Mouse (Mus musculus) CH12.LX (cell line): ENCODE results near the gene Lrig1. TPM values are rescaled to one million over a fixed set of nuclear protein-coding genes. Genes with fewer than 3 reads are reported as not detected.

ENCODE experiments used
- DNase-seq: peaks from one replicate; pipeline ENCODE4 v3.0.0-alpha.2; 2013; ENCODE audit errors: extremely low read depth
- H3K27ac ChIP-seq: 2 replicates; pipeline ENCODE4 v1.5.1; 2012; ENCODE audit warnings: low read depth, mild to moderate bottlenecking, control low read depth, moderate library complexity; ENCODE audit not compliant: insufficient read depth
- H3K27me3 ChIP-seq: replicated peaks from 2 replicates; pipeline ENCODE3; 2012; ENCODE audit warnings: inconsistent platforms
- H3K36me3 ChIP-seq, 2 experiments: replicated peaks in 1 of 2; 2 replicates each; pipeline versions ENCODE3 to v1.6.1; 2012; ENCODE audit warnings: inconsistent platforms in 1 of 2, low read length in 1 of 2, mild to moderate bottlenecking in 1 of 2, mixed read lengths in 1 of 2, moderate library complexity in 1 of 2; ENCODE audit not compliant: control insufficient read depth in 1 of 2, insufficient read depth in 1 of 2
- H3K4me1 ChIP-seq, 2 experiments: 2 replicates each; pipeline ENCODE4 v1.6.1; 2012; ENCODE audit warnings: inconsistent platforms in 1 of 2, moderate library complexity in 1 of 2; ENCODE audit not compliant: insufficient read depth in 2 of 2, control insufficient read depth in 1 of 2
- H3K4me2 ChIP-seq: 2 replicates; pipeline ENCODE4 v1.6.1; 2012; ENCODE audit warnings: low read depth, mild to moderate bottlenecking, control low read depth; ENCODE audit not compliant: poor library complexity, insufficient read depth, severe bottlenecking
- H3K4me3 ChIP-seq, 3 experiments: fragments of 150-350 bp in 1 of 3; sonication (generic) in 1 of 3; replicated peaks in 1 of 3; 2 replicates each; pipeline versions ENCODE3 to v1.5.1; 2011 to 2012; ENCODE audit warnings: low read depth in 2 of 3, low read length in 2 of 3, mild to moderate bottlenecking in 2 of 3, moderate library complexity in 2 of 3, control low read depth in 1 of 3, improper control_type of control experiment in 1 of 3, inconsistent platforms in 1 of 3, mixed read lengths in 1 of 3; ENCODE audit not compliant: poor library complexity in 1 of 3
- H3K79me2 ChIP-seq: replicated peaks from 2 replicates; pipeline ENCODE4 v1.6.1; 2012; ENCODE audit warnings: mild to moderate bottlenecking, moderate library complexity; ENCODE audit not compliant: control insufficient read depth, poor library complexity, insufficient read depth, severe bottlenecking; ENCODE audit errors: extremely low read depth
- H3K9ac ChIP-seq: 2 replicates; pipeline ENCODE4 v1.6.1; 2012; ENCODE audit warnings: low read depth, mild to moderate bottlenecking, control low read depth, moderate library complexity; ENCODE audit not compliant: insufficient read depth
- H3K9me3 ChIP-seq: replicated peaks from 2 replicates; pipeline ENCODE3; 2012; ENCODE audit warnings: low read length, inconsistent platforms, mixed read lengths
- CHD1 ChIP-seq: IDR thresholded peaks from 2 replicates; pipeline ENCODE4 v1.6.1; 2012; ENCODE audit warnings: low read depth, low read length, improper control_type of control experiment, inconsistent platforms
- CTCF ChIP-seq, 2 experiments: IDR thresholded peaks in 1 of 2; conservative IDR thresholded peaks in 1 of 2; 2 replicates each; pipeline ENCODE4 v1.5.1; 2011 to 2012; ENCODE audit warnings: low read depth in 2 of 2, low read length in 2 of 2, improper control_type of control experiment in 1 of 2, inconsistent platforms in 1 of 2, mild to moderate bottlenecking in 1 of 2, moderate library complexity in 1 of 2
- HCFC1 ChIP-seq: IDR thresholded peaks from 2 replicates; pipeline ENCODE4 v1.6.1; 2012; ENCODE audit warnings: low read depth, mild to moderate bottlenecking, inconsistent platforms, low read length, improper control_type of control experiment
- JUND ChIP-seq: conservative IDR thresholded peaks from 2 replicates; pipeline ENCODE4 v1.6.1; 2011; ENCODE audit warnings: low read depth, low read length, improper control_type of control experiment
- MAFK ChIP-seq: IDR thresholded peaks from 2 replicates; pipeline ENCODE4 v1.6.1; 2011; ENCODE audit warnings: low read length, improper control_type of control experiment; ENCODE audit not compliant: insufficient replicate concordance
- MAX ChIP-seq: IDR thresholded peaks from 2 replicates; pipeline ENCODE4 v1.6.1; 2011; ENCODE audit warnings: low read length, improper control_type of control experiment
- NELFE ChIP-seq: IDR thresholded peaks from 2 replicates; pipeline ENCODE4 v1.6.1; 2011; ENCODE audit warnings: low read depth, low read length, improper control_type of control experiment
- NRF1 ChIP-seq: IDR thresholded peaks from 2 replicates; pipeline ENCODE4 v1.6.1; 2014; ENCODE audit warnings: low read depth, mild to moderate bottlenecking, inconsistent platforms, low read length, improper control_type of control experiment, moderate library complexity
- PAX5 ChIP-seq: IDR thresholded peaks from 2 replicates; pipeline ENCODE4 v1.6.1; 2012; ENCODE audit warnings: low read length, inconsistent platforms, mixed read lengths
- POLR2A ChIP-seq: IDR thresholded peaks from 2 replicates; pipeline ENCODE4 v1.6.1; 2011; ENCODE audit warnings: low read depth, mild to moderate bottlenecking, improper control_type of control experiment, low read length
- POLR2AphosphoS2 ChIP-seq: IDR thresholded peaks from 2 replicates; pipeline ENCODE4 v1.6.1; 2011; ENCODE audit warnings: low read depth, low read length, improper control_type of control experiment
- RCOR1 ChIP-seq: conservative IDR thresholded peaks from 2 replicates; pipeline ENCODE4 v1.6.1; 2012; ENCODE audit warnings: low read depth, mild to moderate bottlenecking, inconsistent platforms, low read length, improper control_type of control experiment
- SIN3A ChIP-seq: IDR thresholded peaks from 2 replicates; pipeline ENCODE4 v1.6.1; 2012; ENCODE audit warnings: low read length, improper control_type of control experiment, inconsistent platforms
- TBP ChIP-seq: conservative IDR thresholded peaks from 2 replicates; pipeline ENCODE4 v1.6.1; 2011; ENCODE audit warnings: low read depth, low read length, improper control_type of control experiment
- TCF12 ChIP-seq: IDR thresholded peaks from 2 replicates; pipeline ENCODE4 v1.6.1; 2014; ENCODE audit warnings: low read depth, mild to moderate bottlenecking, inconsistent platforms, low read length, improper control_type of control experiment
- USF1 ChIP-seq: IDR thresholded peaks from 2 replicates; pipeline ENCODE4 v1.6.1; 2014; ENCODE audit warnings: low read depth, mild to moderate bottlenecking, inconsistent platforms, low read length, improper control_type of control experiment
- USF2 ChIP-seq: conservative IDR thresholded peaks from 2 replicates; pipeline ENCODE4 v1.6.1; 2011; ENCODE audit warnings: low read depth, low read length, improper control_type of control experiment
- ZKSCAN1 ChIP-seq: IDR thresholded peaks from 2 replicates; pipeline ENCODE4 v1.6.1; 2012; ENCODE audit warnings: low read depth, inconsistent platforms, low read length, improper control_type of control experiment, borderline replicate concordance
- ZMIZ1 ChIP-seq: IDR thresholded peaks from 2 replicates; pipeline ENCODE4 v1.6.1; 2012; ENCODE audit warnings: low read depth, mild to moderate bottlenecking, inconsistent platforms, low read length, improper control_type of control experiment
- dilution Hi-C: fragments of 300-500 bp; cut with MboI; formaldehyde crosslinking; loops from 2 replicates; pipeline ENCODE4 v1.14.3; 2020; ENCODE audit warnings: low sequenced_read_pairs; ENCODE audit not compliant: extremely low pct_unique_long_range_greater_than_20kb, extremely low pct_ligation_motif_present
- in situ Hi-C: fragments of 300-500 bp; cut with MboI; formaldehyde crosslinking; loops from 3 replicates; pipeline ENCODE4 v1.14.3; 2019; ENCODE audit warnings: low sequenced_read_pairs, low pct_ligation_motif_present, low pct_unique_long_range_greater_than_20kb, mixed read lengths
- polyA plus RNA-seq: library from polyadenylated mRNA; unstranded; fragments of >175 nt; gene quantifications from 2 replicates; pipeline ENCODE4 v1.2.1, GENCODE M21; 2012; ENCODE audit warnings: low read depth; ENCODE audit not compliant: insufficient read length
- total RNA-seq, 2 experiments: library from RNA; depleted of rRNA; stranded (reverse); fragments of 300-350 nt in 1 of 2; fragments of >200 nt in 1 of 2; gene quantifications; 2 replicates each; pipeline ENCODE4 v1.2.3; 2012 to 2014

The Lrig1 gene
- total and polyA plus RNA-seq, 3 experiments: 0.43 TPM; not detected in 2

- H3K9me3 ChIP-seq: peaks cover 7% of the 10 kb centered on the region
- H3K27ac ChIP-seq: no peak overlapping the region
- no peak overlapping the region for H3K9ac ChIP-seq
- no peaks in the 10 kb centered on the region for H3K79me2 ChIP-seq
- no peak overlapping the region for H3K4me2 ChIP-seq
- TF ChIP-seq CTCF (conservative IDR thresholded peaks at IDR 0.05 in 1 of 2, IDR thresholded peaks at IDR 0.05 in 1 of 2; ENCODE audit: low read depth in 2 of 2, low read length in 2 of 2) (no peak), POLR2A (no peak), MAX (no peak), USF2 (no peak), NRF1 (no peak), CHD1 (no peak), USF1 (no peak), JUND (no peak), SIN3A (no peak), PAX5 (no peak)
- no peak for DNase-seq
- in situ Hi-C loops (no loop called here), dilution Hi-C loops (no loop called here)
- H3K4me3 ChIP-seq: no peak overlapping the region
- H3K27me3 ChIP-seq: no peaks in the 10 kb centered on the region
- H3K36me3 ChIP-seq: no peaks in the 10 kb centered on the region
- H3K4me1 ChIP-seq: no peaks in the 10 kb centered on the region
Measured at GRCm38 (mm10) chr6:94697423-94697822, 2.5 kb downstream of the Lrig1 start.

GRCm38 (mm10) chr6:94696182-94697080 is 3.5 kb downstream of the Lrig1 start:
- Histone ChIP-seq H3K4me2 (no peak overlapping the region), H3K9ac (no peak overlapping the region), H3K79me2 (no peaks in the 10 kb centered on the region), H3K9me3 (peaks cover 7% of the 10 kb centered on the region), H3K36me3 (no peaks in the 10 kb centered on the region), H3K27me3 (no peaks in the 10 kb centered on the region), H3K4me3 (no peak overlapping the region), H3K27ac (no peak overlapping the region), H3K4me1 (no peaks in the 10 kb centered on the region)
- dilution Hi-C loops: no loop called here
- in situ Hi-C loops: no loop called here
- no peak for DNase-seq
- no peak for TF ChIP-seq SIN3A
- no peak for TF ChIP-seq TCF12
- TF ChIP-seq PAX5: no peak
- no peak for TF ChIP-seq MAFK
- TF ChIP-seq ZMIZ1: no peak
- no peak for TF ChIP-seq ZKSCAN1
- TF ChIP-seq NELFE: no peak
- TF ChIP-seq POLR2A: no peak
- no peak for TF ChIP-seq HCFC1
- TF ChIP-seq RCOR1: no peak
- TF ChIP-seq TBP: no peak
- TF ChIP-seq POLR2AphosphoS2: no peak
- no peak for TF ChIP-seq USF1
- TF ChIP-seq, all 38 proteins: peak for 0
